Mouse (Mus musculus): Measurements from ENCODE around the gene Tsg101.

Tsg101 gene

GRCm38 (mm10) chr7:46876841-46877240, 42.9 kb downstream of the Tsg101 start:
- no peak for DNase-seq (ENCODE audit: low spot score)

GRCm38 (mm10) chr7:46871988-46872387, 47.8 kb downstream of the Tsg101 start:
- no peak for DNase-seq (ENCODE audit: low spot score)

DNA sequence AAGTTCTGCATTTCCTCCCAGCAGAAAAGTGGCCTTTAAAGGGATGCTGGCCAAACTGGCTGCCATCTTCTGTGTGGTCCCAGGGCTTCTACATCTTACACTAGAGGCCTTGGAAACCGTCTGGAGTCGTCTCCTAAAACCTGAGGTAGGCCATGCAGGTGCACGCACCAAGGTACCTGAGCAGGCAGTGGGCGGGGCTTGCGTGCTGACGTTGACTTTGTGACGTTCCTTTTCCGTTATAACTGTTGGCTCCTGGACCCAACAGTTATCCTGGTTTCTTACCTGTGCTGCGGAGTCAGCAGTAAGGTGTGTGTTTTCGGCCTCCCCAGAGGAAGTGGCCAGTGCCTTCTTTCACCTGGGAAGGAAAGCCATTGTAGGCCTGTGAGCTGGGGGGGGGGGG, 58.8 kb downstream of the Tsg101 start, which contains the start of gene Ldhc:
Gene Ldhc, plus strand, starts transcription at position 208 of the 400 bp plus-strand sequence.
- DNase-seq (ENCODE audit: low spot score), result no peak

DNA sequence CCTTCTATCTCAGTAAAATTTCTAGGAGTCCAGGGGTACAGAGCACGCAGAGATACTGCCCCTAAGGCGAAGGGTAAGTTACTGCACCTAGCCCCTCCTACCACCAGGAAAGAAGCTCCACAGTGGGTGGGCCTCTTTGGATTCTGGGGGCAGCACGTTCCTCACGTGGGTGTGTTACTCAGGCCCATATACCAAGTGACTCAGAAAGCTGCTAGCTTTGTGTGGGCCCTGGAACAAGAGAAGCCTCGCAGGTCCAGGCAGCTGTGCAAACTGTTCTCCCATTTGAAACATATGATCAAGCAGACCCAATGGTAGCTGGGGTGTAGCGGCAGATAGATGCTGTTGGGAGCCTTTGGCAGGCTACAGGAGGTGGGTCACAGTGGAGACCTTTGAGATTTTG, 60.7 kb downstream of the Tsg101 start:
- DNase-seq (ENCODE audit: low spot score), result no peak

DNA sequence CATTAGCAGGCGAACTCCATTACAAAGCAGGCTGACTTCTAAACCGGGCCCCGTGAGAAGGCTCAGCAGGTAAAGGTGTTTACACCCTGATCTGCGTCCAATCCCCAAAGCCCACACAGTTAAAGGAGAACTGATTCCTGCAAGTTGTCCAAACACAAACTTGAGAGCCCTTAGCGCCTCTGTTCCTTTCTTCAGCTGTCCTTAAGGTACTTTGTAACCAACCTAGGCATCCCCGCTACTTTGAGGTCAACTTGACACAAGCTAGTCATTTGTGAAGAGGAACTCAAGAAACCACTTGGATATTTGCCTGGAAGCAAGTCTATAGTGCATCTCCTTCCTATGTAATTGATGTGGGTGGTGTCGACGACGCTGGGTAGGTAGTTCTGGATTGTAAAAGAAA, 62.3 kb downstream of the Tsg101 start:
- no peak for DNase-seq (ENCODE audit: low spot score)

- DNase-seq (ENCODE audit: low spot score), result no peak
Observed at GRCm38 (mm10) chr7:46855866-46856560, 63.8 kb downstream of the Tsg101 start.

GRCm38 (mm10) chr7:46853365-46853764, 66.4 kb downstream of the Tsg101 start:
- DNase-seq (ENCODE audit: low spot score), result no peak

DNA sequence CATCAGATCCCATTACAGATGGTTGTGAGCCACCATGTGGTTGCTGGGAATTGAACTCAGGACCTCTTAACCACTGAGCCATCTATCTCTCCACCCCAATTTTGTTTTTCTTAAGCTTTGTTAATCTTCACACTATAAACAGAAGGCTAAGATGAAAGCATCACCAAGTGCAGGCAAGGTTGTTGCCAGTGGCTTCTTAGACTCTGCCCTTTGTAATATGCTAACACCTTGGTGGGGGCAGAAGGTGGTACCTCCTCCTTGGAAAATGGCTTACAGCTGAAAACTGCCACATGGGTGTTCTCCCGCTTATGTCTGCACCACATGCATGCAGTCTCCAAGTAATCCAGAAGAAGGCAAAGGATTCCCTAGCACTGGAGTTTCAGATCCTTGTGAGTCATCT, 67.1 kb downstream of the Tsg101 start:
- DNase-seq (ENCODE audit: low spot score), result no peak

DNA sequence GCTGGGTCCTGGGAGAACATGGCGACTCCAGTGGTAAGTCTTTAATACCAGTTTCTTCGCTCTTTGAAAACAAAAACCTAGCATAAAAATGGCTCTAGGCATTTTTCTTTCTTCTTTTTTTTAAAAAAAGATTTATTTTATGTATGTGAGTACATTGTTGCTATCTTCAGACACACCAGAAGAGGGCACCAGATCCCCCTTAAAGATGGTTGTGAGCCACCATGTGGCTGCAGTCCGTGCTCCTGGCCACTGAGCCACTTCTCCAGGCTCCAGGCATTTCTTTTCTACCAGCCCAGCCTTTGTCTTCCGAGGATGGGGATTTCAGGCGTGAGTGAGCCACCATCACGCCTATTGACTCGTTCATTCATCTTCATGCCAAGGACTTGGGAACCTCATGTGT, 68.7 kb downstream of the Tsg101 start:
- DNase-seq (ENCODE audit: low spot score), result no peak

DNA sequence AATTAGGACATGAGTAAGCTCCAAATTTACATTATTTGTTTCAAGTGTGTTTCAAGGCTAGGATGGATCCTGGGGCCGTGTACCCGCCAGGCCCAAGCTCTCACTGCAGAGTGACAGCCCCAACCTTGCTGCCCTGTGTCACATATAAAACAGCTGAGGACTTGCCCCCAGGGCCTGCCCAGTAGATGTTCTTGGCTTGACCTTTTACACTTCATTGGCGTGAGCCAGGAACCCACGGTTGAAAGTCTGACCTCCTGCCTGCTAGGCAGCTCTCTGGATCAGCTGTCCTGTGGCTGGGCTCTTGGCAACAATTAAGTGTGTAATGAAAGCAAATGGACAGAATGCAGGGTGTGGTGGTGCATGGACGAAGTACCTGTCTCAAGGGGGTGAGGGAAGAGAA, 70.5 kb downstream of the Tsg101 start:
- DNase-seq (ENCODE audit: low spot score), result no peak

DNA sequence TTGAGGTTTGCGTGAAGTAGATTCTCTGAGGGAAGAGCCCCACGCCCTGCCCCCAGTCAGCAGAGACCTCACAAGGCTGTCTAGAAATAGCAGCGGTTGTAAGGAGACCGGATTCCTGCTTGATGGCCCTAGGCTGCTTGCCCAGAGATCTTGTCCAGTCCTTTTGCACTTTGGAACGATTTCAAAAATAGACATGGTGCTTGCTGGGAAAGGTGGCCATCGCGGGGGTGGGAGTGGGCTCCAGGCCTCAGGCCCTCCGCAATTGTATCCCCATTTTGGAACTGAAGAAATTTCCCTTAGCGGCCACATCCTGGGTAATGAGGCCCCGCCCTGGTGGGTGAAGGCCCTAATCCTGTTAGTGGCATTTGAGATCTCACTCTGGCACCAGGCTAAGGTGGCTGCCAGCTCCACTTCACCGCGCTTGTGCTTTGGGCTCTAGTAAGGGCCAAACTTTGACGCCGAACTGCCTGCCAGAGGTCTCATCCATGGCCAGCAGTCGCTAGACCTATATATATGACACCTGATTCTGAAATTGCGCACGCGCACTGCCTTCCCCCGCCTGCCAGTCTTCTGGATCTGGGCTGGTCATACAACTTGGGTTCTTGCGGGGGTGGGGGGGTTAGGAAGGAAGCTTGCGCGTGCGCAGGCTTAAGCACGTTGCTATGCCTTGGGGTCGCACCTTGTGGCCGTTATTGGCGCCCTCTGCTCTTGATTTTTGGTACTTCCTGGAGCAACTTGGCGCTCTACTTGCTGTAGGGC, 73.1 kb downstream of the Tsg101 start:
- no peak for DNase-seq (ENCODE audit: low spot score)

- no peak for DNase-seq (ENCODE audit: low spot score)
Observed at GRCm38 (mm10) chr7:46845978-46846485, 73.7 kb downstream of the Tsg101 start.

GRCm38 (mm10) chr7:46845211-46845977, 74.4 kb downstream of the Tsg101 start:
- DNase-seq (ENCODE audit: low spot score), result peak; percentile 87

- DNase-seq (ENCODE audit: low spot score), result no peak
Observed at GRCm38 (mm10) chr7:46843576-46843975, 76.2 kb downstream of the Tsg101 start.

- no peak for DNase-seq (ENCODE audit: low spot score)
Observed at GRCm38 (mm10) chr7:46842278-46842677, 77.5 kb downstream of the Tsg101 start.

DNA sequence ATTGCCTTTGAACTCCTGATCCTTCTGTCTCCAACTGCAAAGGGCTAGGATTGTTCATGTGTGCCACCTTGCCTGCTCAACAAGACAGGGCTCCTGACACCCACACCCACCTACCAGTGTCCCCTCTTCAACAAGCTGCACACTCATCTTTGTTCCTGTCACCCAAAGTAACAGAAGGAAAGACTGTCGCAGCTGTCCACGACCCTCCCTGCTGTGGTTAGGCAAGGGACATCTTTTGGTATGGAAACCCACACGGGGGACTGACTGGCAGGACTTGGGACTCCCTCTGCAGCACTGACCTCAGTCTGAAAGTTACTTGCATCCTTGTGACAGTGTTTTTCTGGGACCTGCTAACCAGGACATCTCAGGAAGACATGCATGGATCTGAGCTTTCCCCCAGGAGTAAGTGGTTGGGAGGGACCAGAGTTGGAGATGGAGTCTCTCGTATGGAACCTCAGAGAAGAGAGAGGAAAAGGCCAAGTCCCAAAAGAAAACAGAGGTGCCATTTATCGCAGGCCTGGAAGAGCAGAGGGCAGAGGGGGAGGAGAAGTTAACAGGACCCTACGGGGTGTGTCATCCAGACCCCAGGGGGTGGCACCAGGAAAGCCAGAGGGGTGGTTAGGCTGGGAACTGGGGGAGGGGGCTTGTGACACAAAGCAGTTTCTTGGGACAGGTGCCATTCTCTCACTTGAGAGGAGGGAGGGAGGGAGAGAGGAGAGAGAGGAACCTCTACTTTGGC, 78.8 kb downstream of the Tsg101 start, which contains the start of gene Ldha:
Gene Ldha, plus strand, starts transcription at position 689 of the 739 bp plus-strand sequence.
- no peak for DNase-seq (ENCODE audit: low spot score)

- DNase-seq (ENCODE audit: low spot score), result no peak
Observed at GRCm38 (mm10) chr7:46840326-46840725, 79.4 kb downstream of the Tsg101 start.

- DNase-seq (ENCODE audit: low spot score), result no peak
Observed at GRCm38 (mm10) chr7:46839861-46840260, 79.9 kb downstream of the Tsg101 start.

DNA sequence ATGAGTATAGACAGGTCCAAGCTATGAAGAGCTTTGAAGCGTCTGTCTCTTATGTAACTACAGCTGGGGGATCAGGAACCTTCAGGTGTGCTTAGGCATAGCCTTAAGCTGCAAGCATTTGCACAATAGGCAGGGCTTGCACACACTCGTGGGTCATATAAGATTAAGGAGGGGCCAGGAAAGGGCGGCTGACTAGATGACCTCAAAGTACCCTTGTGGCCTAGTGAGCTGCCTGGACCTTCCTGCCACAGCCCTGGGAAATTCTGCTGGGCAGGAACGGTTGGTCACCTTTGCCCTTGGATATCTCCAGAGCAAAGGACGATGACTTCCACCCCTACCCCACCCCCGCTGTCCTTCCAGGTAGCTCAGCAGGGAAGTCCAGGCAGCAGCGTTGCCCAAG, 80.3 kb downstream of the Tsg101 start:
- no peak for DNase-seq (ENCODE audit: low spot score)

Data from urinary bladder, postnatal 10 days (tissue).